Mouse (Mus musculus): ENCODE measurements at regions not wholly inside any gene's neighbourhood (a gene's known extent, or its start where the extent isn't known, plus 50 kb on each side); places are given as distances from the start of the nearest gene placed in this dataset.
A peak's percentile ranks its signal among the peaks of the same experiment; 100 is the strongest.

DNA sequence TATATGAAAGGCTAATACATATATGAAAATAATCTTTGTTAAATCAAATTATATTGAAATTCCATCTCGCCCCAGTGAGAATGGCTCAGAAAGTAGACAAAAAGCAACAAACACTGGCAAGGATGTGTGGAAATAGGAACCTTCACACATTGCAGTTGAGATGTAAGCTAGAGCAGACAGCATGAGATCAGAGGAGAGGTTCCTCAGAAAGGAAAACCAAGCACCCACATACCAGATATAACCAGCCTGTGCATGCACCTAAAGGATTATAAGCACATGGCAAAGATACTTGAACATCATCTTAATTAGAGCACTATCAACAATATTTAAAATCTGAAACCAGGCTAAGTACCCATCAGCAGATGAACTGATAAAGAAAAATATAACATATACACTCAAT is 60.6 kb upstream of the Sstr4 start:
- Histone ChIP-seq H3K4me1 (ENCODE audit: control insufficient read depth, insufficient read depth, low read length) (peaks cover 9% of the 10 kb centered on the region; the same call in 1 of the 2 replicates), H3K27ac (ENCODE audit: low read length) (no peak overlapping the region), H3K4me3 (replicated peaks; ENCODE audit: low read length) (no peak overlapping the region), H3K36me3 (ENCODE audit: control insufficient read depth, insufficient read depth, low read length) (no peaks in the 10 kb centered on the region), H3K9ac (ENCODE audit: low read length) (no peak overlapping the region), H3K27me3 (ENCODE audit: control insufficient read depth, insufficient read depth, low read length) (no peaks in the 10 kb centered on the region), H3K4me2 (ENCODE audit: low read depth, low read length) (no peak overlapping the region), H3K9me3 (replicated peaks; ENCODE audit: control insufficient read depth, low read length) (no peaks in the 10 kb centered on the region)
- ATAC-seq (ENCODE audit: insufficient read depth, low FRiP score) = no peak
- 91% methylated on average over 1 of the region's 1 CpGs for WGBS

GRCm38 (mm10) chr2:148336626-148337025 is 58.5 kb upstream of the Sstr4 start:
- Histone ChIP-seq H3K27me3 (ENCODE audit: control insufficient read depth, insufficient read depth, low read length) (no peaks in the 10 kb centered on the region), H3K36me3 (ENCODE audit: control insufficient read depth, insufficient read depth, low read length) (no peaks in the 10 kb centered on the region), H3K27ac (ENCODE audit: low read length) (no peak overlapping the region), H3K9me3 (replicated peaks; ENCODE audit: control insufficient read depth, low read length) (no peaks in the 10 kb centered on the region), H3K4me2 (ENCODE audit: low read depth, low read length) (no peak overlapping the region), H3K9ac (ENCODE audit: low read length) (no peak overlapping the region), H3K4me1 (ENCODE audit: control insufficient read depth, insufficient read depth, low read length) (peaks cover 9% of the 10 kb centered on the region; the same call in 1 of the 2 replicates), H3K4me3 (replicated peaks; ENCODE audit: low read length) (no peak overlapping the region)
- no peak for ATAC-seq (ENCODE audit: insufficient read depth, low FRiP score)
- 92% methylated on average over 2 of the region's 2 CpGs for WGBS

GRCm38 (mm10) chr2:148338308-148338768 is 56.8 kb upstream of the Sstr4 start:
- no peak overlapping the region for H3K4me2 ChIP-seq (ENCODE audit: low read depth, low read length)
- WGBS = 13% methylated on average over 6 of the region's 6 CpGs
- peak; percentile 86 for ATAC-seq (ENCODE audit: insufficient read depth, low FRiP score)

GRCm38 (mm10) chr2:148338894-148339293 is 56.2 kb upstream of the Sstr4 start:
- Histone ChIP-seq H3K27me3 (ENCODE audit: control insufficient read depth, insufficient read depth, low read length) (no peaks in the 10 kb centered on the region), H3K4me3 (replicated peaks; ENCODE audit: low read length) (no peak overlapping the region), H3K36me3 (ENCODE audit: control insufficient read depth, insufficient read depth, low read length) (no peaks in the 10 kb centered on the region), H3K27ac (ENCODE audit: low read length) (no peak overlapping the region), H3K9ac (ENCODE audit: low read length) (no peak overlapping the region), H3K4me1 (ENCODE audit: control insufficient read depth, insufficient read depth, low read length) (peaks cover 9% of the 10 kb centered on the region; the same call in 1 of the 2 replicates), H3K9me3 (replicated peaks; ENCODE audit: control insufficient read depth, low read length) (no peaks in the 10 kb centered on the region), H3K4me2 (ENCODE audit: low read depth, low read length) (no peak overlapping the region)
- no peak for ATAC-seq (ENCODE audit: insufficient read depth, low FRiP score)

More at GRCm38 (mm10) chr2:148338308-148338768, 56.8 kb upstream of the Sstr4 start:
- Histone ChIP-seq H3K9me3 (replicated peaks; ENCODE audit: control insufficient read depth, low read length) (no peaks in the 10 kb centered on the region), H3K4me1 (ENCODE audit: control insufficient read depth, insufficient read depth, low read length) (peaks cover 9% of the 10 kb centered on the region; the same call in 1 of the 2 replicates), H3K27me3 (ENCODE audit: control insufficient read depth, insufficient read depth, low read length) (no peaks in the 10 kb centered on the region), H3K36me3 (ENCODE audit: control insufficient read depth, insufficient read depth, low read length) (no peaks in the 10 kb centered on the region), H3K27ac (ENCODE audit: low read length) (peak overlapping the region; percentile 49), H3K9ac (ENCODE audit: low read length) (no peak overlapping the region), H3K4me3 (replicated peaks; ENCODE audit: low read length) (no peak overlapping the region)

GRCm38 (mm10) chr2:148344193-148344592 is 51.0 kb upstream of the Sstr4 start:
- H3K27ac ChIP-seq (ENCODE audit: low read length) = no peak overlapping the region
- H3K36me3 ChIP-seq (ENCODE audit: control insufficient read depth, insufficient read depth, low read length) = no peaks in the 10 kb centered on the region
- 73% methylated on average over 2 of the region's 2 CpGs for WGBS
- H3K4me2 ChIP-seq (ENCODE audit: low read depth, low read length) = no peak overlapping the region
- no peak overlapping the region for H3K9ac ChIP-seq (ENCODE audit: low read length)
- no peaks in the 10 kb centered on the region for H3K4me1 ChIP-seq (ENCODE audit: control insufficient read depth, insufficient read depth, low read length)
- no peak for ATAC-seq (ENCODE audit: insufficient read depth, low FRiP score)
- H3K9me3 ChIP-seq (replicated peaks; ENCODE audit: control insufficient read depth, low read length) = no peaks in the 10 kb centered on the region
- no peak overlapping the region for H3K4me3 ChIP-seq (replicated peaks; ENCODE audit: low read length)
- no peaks in the 10 kb centered on the region for H3K27me3 ChIP-seq (ENCODE audit: control insufficient read depth, insufficient read depth, low read length)
